Mouse (Mus musculus) heart, postnatal 0 days (tissue): ENCODE measurements around the gene 4930523C07Rik. TPM values are rescaled to one million over a fixed set of nuclear protein-coding genes. Genes with fewer than 3 reads are reported as not detected.

Experiments
- ATAC-seq: fragments of 200-750 bp; cut with Nextera tagmentation; 2 replicates; pipeline ENCODE4 v1.8.0; 2017; ENCODE audit warnings: low read depth, moderate number of reproducible peaks, moderate library complexity; ENCODE audit not compliant: insufficient read depth
- DNase-seq: peaks from one replicate; pipeline ENCODE4 v3.0.0-alpha.2; 2016; ENCODE audit warnings: low spot score
- H3K27ac ChIP-seq: fragments of 300-500 bp; sonication (generic); 2 replicates; pipeline ENCODE4 v1.5.1; 2014; ENCODE audit warnings: low read depth, mild to moderate bottlenecking
- H3K27me3 ChIP-seq: fragments of 300-500 bp; sonication (generic); 2 replicates; pipeline ENCODE4 v1.6.1; 2014; ENCODE audit warnings: low read length, mixed read lengths; ENCODE audit not compliant: control insufficient read depth, insufficient read depth
- H3K36me3 ChIP-seq: fragments of 300-500 bp; sonication (generic); replicated peaks from 2 replicates; pipeline ENCODE4 v1.6.1; 2014; ENCODE audit warnings: low read length, mixed read lengths; ENCODE audit not compliant: control insufficient read depth, insufficient read depth
- H3K4me1 ChIP-seq: fragments of 300-500 bp; sonication (generic); 2 replicates; pipeline ENCODE4 v1.6.1; 2014; ENCODE audit warnings: antibody characterized with exemption; ENCODE audit not compliant: control insufficient read depth, insufficient read depth
- H3K4me2 ChIP-seq: fragments of 300-500 bp; sonication (generic); 2 replicates; pipeline ENCODE4 v1.6.1; 2014; ENCODE audit warnings: low read depth, mild to moderate bottlenecking, low read length, moderate library complexity
- H3K4me3 ChIP-seq: fragments of 300-500 bp; sonication (generic); 2 replicates; pipeline ENCODE4 v1.5.1; 2014; ENCODE audit warnings: low read depth, low read length
- H3K9ac ChIP-seq: fragments of 300-500 bp; sonication (generic); replicated peaks from 2 replicates; pipeline ENCODE4 v1.6.1; 2014; ENCODE audit warnings: low read depth, low read length, mixed read lengths
- H3K9me3 ChIP-seq: fragments of 300-500 bp; sonication (generic); replicated peaks from 2 replicates; pipeline ENCODE4 v1.6.1; 2016; ENCODE audit warnings: low read length; ENCODE audit not compliant: control insufficient read depth
- CTCF ChIP-seq: IDR thresholded peaks from 2 replicates; pipeline ENCODE4 v1.5.1; 2016; ENCODE audit warnings: antibody characterized with exemption, control low read depth, low read depth
- EP300 ChIP-seq: IDR thresholded peaks from 2 replicates; pipeline ENCODE4 v1.6.1; 2016; ENCODE audit warnings: antibody characterized with exemption, low read depth
- WGBS: fragments of 180-500 bp; shearing (Covaris S2); extraction: QIAGEN DNeasy Blood & Tissue Kit; methylation state at CpG from one replicate; pipeline ENCODE4 v1.1.7; 2014; 5-methylcytosine and 5-hydroxymethylcytosine counted together
- polyA plus RNA-seq: library from polyadenylated mRNA; unstranded; fragments of >200 nt; fragmentation: Nextera tagmentation; extraction: Ambion mirVana; gene quantifications from 2 replicates; pipeline ENCODE4 v1.2.1, GENCODE M21; 2015
- total RNA-seq: library from RNA; depleted of rRNA; stranded (reverse); fragments of >200 nt; gene quantifications from 2 replicates; pipeline ENCODE4 v1.2.3, GENCODE M21; 2014; ENCODE audit warnings: low replicate concordance; rRNA removed

The 4930523C07Rik gene
- total RNA-seq (18.6 and 21.8 TPM in 2 replicates), polyA plus RNA-seq (17.8 and 21.0 TPM in 2 replicates)

DNA sequence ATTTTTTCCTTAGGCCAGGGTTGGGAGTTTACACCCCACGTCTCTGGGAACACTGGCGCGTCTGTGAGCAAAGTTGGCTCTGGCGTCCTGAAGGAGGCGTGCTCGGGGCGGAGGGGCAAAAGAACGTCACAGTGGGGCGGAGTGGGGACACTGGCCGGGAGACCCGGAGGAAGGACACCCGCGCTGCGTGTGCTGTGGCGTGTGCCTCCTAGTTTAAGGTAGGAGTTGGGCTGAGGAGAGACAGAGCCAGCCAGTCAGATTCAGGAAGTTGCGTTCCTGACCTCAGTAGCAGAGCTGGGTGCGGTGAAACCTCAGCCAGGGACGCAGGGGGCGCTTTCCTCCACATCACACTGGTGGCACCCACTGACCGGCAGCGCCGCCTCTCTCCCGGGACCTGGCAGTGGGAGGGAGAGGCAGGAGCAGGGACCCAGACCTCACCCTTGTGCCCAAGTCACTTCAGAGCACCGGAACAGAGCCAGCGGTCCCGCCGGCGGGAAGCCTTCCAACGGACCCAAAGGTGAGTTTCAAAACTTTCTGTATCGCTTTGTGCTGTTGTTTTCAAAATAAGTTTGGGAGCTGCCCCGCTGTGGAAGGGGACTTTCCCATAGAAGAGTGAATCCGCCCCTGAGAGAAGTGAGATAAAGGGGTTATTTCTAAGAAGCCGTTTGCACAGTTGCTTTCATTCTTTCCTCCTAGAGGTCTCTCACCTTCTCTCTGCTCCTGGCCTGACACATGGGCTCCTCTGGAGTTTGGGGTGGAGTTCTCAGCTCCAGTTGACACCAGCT is at the start of gene 4930523C07Rik:
4930523C07Rik (plus strand) TSS at position 146 of the 785 bp plus-strand sequence.
- ATAC-seq (peak; percentile 88), DNase-seq (peak; percentile 60)
- WGBS, result under 1% methylated on average over 33 of the region's 33 CpGs
- H3K27ac ChIP-seq, result peak within 1 kb of the TSS; percentile 82
- peaks cover 42% of the 10 kb centered on the region for H3K4me1 ChIP-seq
- TF ChIP-seq EP300 (no peak), CTCF (peak; percentile 58)
- peak within 1 kb of the TSS; percentile 72 for H3K9ac ChIP-seq
- H3K4me3 ChIP-seq, result peak within 1 kb of the TSS; percentile 61
- H3K27me3 ChIP-seq, result no peaks in the 10 kb centered on the region
- H3K9me3 ChIP-seq, result no peaks in the 10 kb centered on the region
- no peaks in the 10 kb centered on the region for H3K36me3 ChIP-seq
- H3K4me2 ChIP-seq, result peak within 1 kb of the TSS; percentile 61

DNA sequence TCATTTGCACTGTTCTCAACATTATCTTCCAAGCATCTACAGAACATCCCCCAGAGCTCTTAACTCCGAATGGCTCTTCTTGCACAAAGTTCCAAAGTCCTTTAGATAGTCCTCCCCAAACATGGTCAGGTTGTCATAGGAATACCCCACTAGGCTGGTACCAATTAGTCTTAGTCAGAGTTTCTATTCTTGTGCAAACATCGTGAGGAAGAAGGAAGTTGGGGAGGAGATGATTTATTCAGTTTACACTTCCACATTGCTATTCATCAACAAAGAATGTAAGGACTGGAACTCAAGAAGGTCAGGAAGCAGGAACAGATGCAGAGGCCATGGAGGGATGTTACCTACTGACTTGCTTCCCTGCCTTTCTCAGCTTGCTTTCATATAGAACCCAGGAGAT is 46.9 kb upstream of the 4930523C07Rik start:
- ATAC-seq (no peak), DNase-seq (no peak)
- H3K4me3 ChIP-seq, result no peak overlapping the region
- TF ChIP-seq EP300 (no peak), CTCF (no peak)
- no peak overlapping the region for H3K9ac ChIP-seq
- H3K36me3 ChIP-seq, result no peaks in the 10 kb centered on the region
- no peaks in the 10 kb centered on the region for H3K27me3 ChIP-seq
- H3K9me3 ChIP-seq, result no peaks in the 10 kb centered on the region
- H3K4me1 ChIP-seq, result no peaks in the 10 kb centered on the region
- H3K4me2 ChIP-seq, result no peak overlapping the region
- H3K27ac ChIP-seq, result no peak overlapping the region
- 38% methylated on average over 2 of the region's 2 CpGs for WGBS

DNA sequence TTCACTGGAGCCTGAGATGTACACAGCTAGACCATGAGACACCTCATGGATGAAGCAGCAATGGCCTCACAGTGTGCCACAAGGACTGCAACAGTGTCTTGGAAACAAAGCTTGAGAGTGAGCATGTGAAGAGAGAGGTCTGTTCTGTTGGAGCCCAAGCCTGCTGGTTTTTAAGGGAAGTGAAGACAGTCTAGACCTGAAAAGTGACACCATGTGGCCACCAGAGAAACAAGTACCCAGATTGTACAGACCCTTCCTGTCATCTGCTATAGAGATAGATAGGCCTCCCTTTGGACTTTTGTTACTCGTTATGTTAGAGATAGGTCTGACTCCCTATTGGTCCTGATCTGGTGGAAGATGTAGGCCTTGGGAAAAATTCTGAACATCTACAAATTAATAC is 45.8 kb upstream of the 4930523C07Rik start:
- no peaks in the 10 kb centered on the region for H3K9me3 ChIP-seq
- DNase-seq, result no peak
- H3K9ac ChIP-seq, result no peak overlapping the region
- H3K4me2 ChIP-seq, result no peak overlapping the region
- no peak overlapping the region for H3K4me3 ChIP-seq
- WGBS, result 41% methylated on average over 1 of the region's 1 CpGs
- H3K4me1 ChIP-seq, result no peaks in the 10 kb centered on the region
- H3K27ac ChIP-seq, result no peak overlapping the region
- ATAC-seq, result no peak
- TF ChIP-seq CTCF, result no peak
- no peak for TF ChIP-seq EP300
- H3K27me3 ChIP-seq, result no peaks in the 10 kb centered on the region
- H3K36me3 ChIP-seq, result no peaks in the 10 kb centered on the region

DNA sequence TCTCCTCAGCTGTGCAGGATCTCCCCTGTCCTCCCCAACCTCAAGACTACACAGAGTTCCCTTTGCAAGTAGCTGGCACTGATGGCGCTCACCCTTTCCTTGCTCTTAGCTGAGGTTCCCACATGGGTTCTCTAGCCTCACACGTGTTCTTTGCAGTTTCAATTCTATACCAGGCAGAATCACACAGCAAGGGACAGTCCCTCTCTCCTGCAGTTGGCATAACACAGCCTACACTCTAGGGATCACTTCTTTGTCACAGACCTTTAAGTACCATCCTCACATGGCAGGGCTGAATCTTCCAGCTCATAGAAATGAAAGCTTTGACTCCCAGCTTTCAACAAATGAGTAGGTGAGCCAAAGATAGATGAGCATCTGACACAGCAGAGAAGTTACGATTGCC is 45.0 kb upstream of the 4930523C07Rik start:
- WGBS, result 65% methylated on average over 3 of the region's 3 CpGs
- ATAC-seq (no peak), DNase-seq (no peak)
- no peak overlapping the region for H3K4me3 ChIP-seq
- H3K36me3 ChIP-seq, result no peaks in the 10 kb centered on the region
- H3K9ac ChIP-seq, result no peak overlapping the region
- no peak overlapping the region for H3K27ac ChIP-seq
- no peaks in the 10 kb centered on the region for H3K9me3 ChIP-seq
- no peak for TF ChIP-seq EP300
- TF ChIP-seq CTCF, result no peak
- no peak overlapping the region for H3K4me2 ChIP-seq
- no peaks in the 10 kb centered on the region for H3K27me3 ChIP-seq
- H3K4me1 ChIP-seq, result no peaks in the 10 kb centered on the region

DNA sequence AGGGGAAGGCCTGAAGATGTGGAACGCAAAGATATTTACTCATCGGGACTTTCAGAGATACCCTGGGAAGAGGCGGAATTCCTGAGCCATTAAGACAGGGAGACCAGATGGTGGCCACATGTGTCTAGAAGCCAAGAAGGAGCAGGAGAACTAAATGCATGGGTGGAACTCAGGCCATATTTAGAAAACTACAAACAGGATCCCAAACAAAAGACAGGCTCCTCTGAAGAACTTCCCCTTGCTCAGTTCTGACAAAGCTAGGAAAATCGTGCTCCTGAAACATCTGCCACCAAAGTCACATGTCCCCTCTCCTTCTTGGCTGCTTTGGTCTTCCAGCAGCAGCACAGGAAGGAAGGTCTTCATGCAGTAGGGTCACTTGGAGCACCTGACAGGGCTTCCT is 38.9 kb upstream of the 4930523C07Rik start:
- Histone ChIP-seq H3K9ac (no peak overlapping the region), H3K4me2 (no peak overlapping the region), H3K27ac (no peak overlapping the region), H3K9me3 (no peaks in the 10 kb centered on the region), H3K4me1 (no peaks in the 10 kb centered on the region), H3K27me3 (no peaks in the 10 kb centered on the region), H3K4me3 (no peak overlapping the region), H3K36me3 (no peaks in the 10 kb centered on the region)
- ATAC-seq (no peak), DNase-seq (no peak)
- TF ChIP-seq CTCF, result no peak
- TF ChIP-seq EP300, result no peak
- WGBS, result 72% methylated on average over 4 of the region's 4 CpGs
